Mouse (Mus musculus) liver, postnatal 0 days (tissue): ENCODE measurements around the gene Gse1.

Source experiments
- CTCF ChIP-seq: sonication (generic); IDR thresholded peaks from 2 replicates; pipeline ENCODE4 v1.5.1; 2016; ENCODE audit warnings: antibody characterized with exemption, low read depth
- EP300 ChIP-seq: IDR thresholded peaks from 2 replicates; pipeline ENCODE4 v1.6.1; 2016; ENCODE audit warnings: antibody characterized with exemption, low read depth, mild to moderate bottlenecking

- TF ChIP-seq CTCF (no peak), EP300 (no peak)
Observed at GRCm38 (mm10) chr8:120268541-120268980, 40.3 kb downstream of the Gse1 start.
